Comparison of ENCODE assay signal across 23 mouse cellular contexts in the genomic region with DNA sequence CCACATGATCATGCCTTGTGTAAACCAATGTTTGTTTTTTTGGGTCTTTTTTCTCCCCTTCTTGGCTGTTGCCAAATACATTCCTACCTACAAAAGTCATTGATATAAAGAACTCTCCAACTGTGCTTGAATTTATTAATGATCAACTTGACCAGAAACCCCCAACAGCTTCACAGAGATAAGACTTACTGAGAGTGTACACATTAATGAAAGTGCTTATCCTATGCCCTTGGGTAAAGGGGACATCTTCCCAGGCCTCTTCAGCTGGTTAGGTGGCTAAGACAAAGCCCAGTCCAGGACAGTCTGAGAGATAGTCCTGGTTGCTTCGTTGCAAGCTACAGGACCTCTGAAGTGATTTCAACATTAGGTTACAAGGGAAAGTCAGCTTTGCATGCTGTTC.
"Had no signal": no experiment of that assay in that cellular context is flagged by ENCODE, and none has a peak within 500 bp of the region (broad histone marks: within the 10 kb centered on the region; RNA-seq: fewer than 3 reads in every experiment).

No protein-coding gene starts in this region.

- H3K4me3 ChIP-seq: heart, embryonic 10.5 days; heart, embryonic 12.5 days; hindbrain, embryonic 13.5 days; intestine, embryonic 15.5 days; layer of hippocampus, adult 2 months; left cerebral cortex, adult 2 months; limb, embryonic 10.5 days; limb, embryonic 12.5 days; liver, embryonic 12.5 days had no signal

- DNase-seq: forebrain, postnatal 0 days; gastrocnemius, postnatal 14 days; gastrocnemius, postnatal 36 days; heart, adult 18-20 months; heart, postnatal 10 days; heart, postnatal 36 days; kidney, postnatal 25 days; liver; liver, postnatal 0 days had no signal

- H3K36me3 ChIP-seq: heart, embryonic 10.5 days; hindbrain, embryonic 13.5 days; intestine, embryonic 15.5 days; limb, embryonic 10.5 days; liver, embryonic 12.5 days had no signal

- H3K9me3 ChIP-seq: heart, embryonic 10.5 days; hindbrain, embryonic 13.5 days; intestine, embryonic 15.5 days; limb, embryonic 10.5 days; limb, embryonic 12.5 days; liver, embryonic 12.5 days had no signal

- H3K4me1 ChIP-seq: heart, embryonic 10.5 days; heart, embryonic 12.5 days; intestine, embryonic 15.5 days; limb, embryonic 10.5 days; liver, embryonic 12.5 days had no signal

- H3K27me3 ChIP-seq: heart, embryonic 12.5 days; intestine, embryonic 15.5 days; limb, embryonic 12.5 days had no signal

- H3K9ac ChIP-seq: forebrain, postnatal 0 days; heart, embryonic 12.5 days; hindbrain, embryonic 13.5 days; intestine, embryonic 15.5 days; limb, embryonic 12.5 days; liver, embryonic 12.5 days; liver, embryonic 14.5 days; liver, postnatal 0 days had no signal

- H3K4me2 ChIP-seq: heart, embryonic 12.5 days; hindbrain, embryonic 13.5 days; intestine, embryonic 15.5 days; limb, embryonic 12.5 days; liver, embryonic 12.5 days had no signal

- H3K27ac ChIP-seq: heart, embryonic 10.5 days; hindbrain, embryonic 13.5 days; intestine, embryonic 15.5 days; kidney, postnatal 0 days; layer of hippocampus, adult 2 months; left cerebral cortex, adult 2 months; limb, embryonic 10.5 days; limb, embryonic 12.5 days; liver, embryonic 12.5 days; liver, embryonic 14.5 days had no signal

- ATAC-seq: forebrain, postnatal 0 days; hindbrain, embryonic 16.5 days; inflammation-experienced regulatory T-cells, adult 6 months; intestine, embryonic 15.5 days; intestine, postnatal 0 days; liver, embryonic 12.5 days; liver, postnatal 0 days had no signal
